Mouse (Mus musculus) small intestine, adult 2 months (tissue): ENCODE data around the gene St5. TPM values are rescaled to one million over a fixed set of nuclear protein-coding genes. Genes with fewer than 3 reads are reported as not detected.

Experiments used
- H3K27ac ChIP-seq: fragments of 200-500 bp; 2 replicates; pipeline ENCODE4 v1.5.1; 2012; ENCODE audit warnings: low read depth, low read length, control low read depth, inconsistent platforms; ENCODE audit not compliant: insufficient read depth
- H3K27me3 ChIP-seq: fragments of 200-500 bp; 2 replicates; pipeline ENCODE4 v1.6.1; 2012; ENCODE audit warnings: mild to moderate bottlenecking, moderate library complexity, low read length, inconsistent platforms; ENCODE audit not compliant: control insufficient read depth, insufficient read depth
- H3K36me3 ChIP-seq: fragments of 200-500 bp; 2 replicates; pipeline ENCODE4 v1.6.1; 2012; ENCODE audit warnings: mild to moderate bottlenecking, low read length, control low read depth, inconsistent platforms; ENCODE audit not compliant: control insufficient read depth, insufficient read depth
- H3K4me1 ChIP-seq: fragments of 200-500 bp; 2 replicates; pipeline ENCODE4 v1.6.1; 2012; ENCODE audit warnings: low read length, inconsistent platforms, mixed read lengths; ENCODE audit not compliant: control insufficient read depth, insufficient read depth, insufficient read length
- H3K4me3 ChIP-seq: fragments of 200-500 bp; 2 replicates; pipeline ENCODE4 v1.5.1; 2012; ENCODE audit warnings: low read depth, mild to moderate bottlenecking, control low read depth, inconsistent platforms, low read length, moderate library complexity
- CTCF ChIP-seq: fragments of 200-500 bp; IDR thresholded peaks from 2 replicates; pipeline ENCODE4 v1.5.1; 2012; ENCODE audit warnings: low read depth, mild to moderate bottlenecking, control low read depth, inconsistent platforms, low read length, moderate library complexity, mixed read lengths; ENCODE audit not compliant: insufficient replicate concordance, insufficient read length; ENCODE audit errors: extremely low read depth
- POLR2A ChIP-seq: fragments of 200-500 bp; IDR thresholded peaks from 2 replicates; pipeline ENCODE4 v1.6.1; 2012; ENCODE audit warnings: low read depth, mild to moderate bottlenecking, control low read depth, inconsistent platforms, low read length, moderate library complexity
- WGBS: fragments of 180-500 bp; shearing (Covaris S2); methylation state at CpG from one replicate; pipeline ENCODE4 v1.1.7; 2018; 5-methylcytosine and 5-hydroxymethylcytosine counted together
- polyA plus RNA-seq: library from polyadenylated mRNA; depleted of rRNA; stranded (reverse); fragments of >200 nt; gene quantifications from 2 replicates; pipeline ENCODE4 v1.2.3, GENCODE M21; 2012

St5 gene
- polyA plus RNA-seq, 1 experiment, result 37.7 TPM

DNA sequence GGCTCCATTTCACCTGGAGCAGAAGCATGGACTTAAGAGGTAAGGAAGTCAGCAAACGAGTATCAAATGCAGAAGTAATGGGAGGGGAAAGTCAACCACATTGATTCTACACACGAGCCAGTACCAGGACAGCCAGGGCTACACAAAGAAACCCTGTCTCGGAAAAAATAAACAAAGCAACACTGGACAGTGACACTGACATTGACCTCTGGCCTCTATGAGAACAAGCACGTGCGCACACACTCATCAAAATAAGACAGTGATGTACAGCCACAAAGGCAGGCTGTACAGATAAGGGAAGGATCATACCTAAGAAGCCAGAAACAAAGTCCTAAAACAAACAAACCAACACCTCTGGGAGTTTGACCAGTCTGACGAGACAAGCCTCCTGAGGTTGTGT is 45.5 kb downstream of the St5 start:
- no peak overlapping the region for H3K27ac ChIP-seq
- TF ChIP-seq POLR2A (no peak), CTCF (no peak)
- no peaks in the 10 kb centered on the region for H3K27me3 ChIP-seq
- WGBS, result 44% methylated on average over 6 of the region's 6 CpGs
- no peaks in the 10 kb centered on the region for H3K36me3 ChIP-seq
- no peaks in the 10 kb centered on the region for H3K4me1 ChIP-seq
- H3K4me3 ChIP-seq, result no peak overlapping the region

GRCm38 (mm10) chr7:109654871-109655270 is 48.5 kb downstream of the St5 start:
- no peak for TF ChIP-seq CTCF
- TF ChIP-seq POLR2A, result no peak
- no peak overlapping the region for H3K27ac ChIP-seq
- WGBS, result 72% methylated on average over 5 of the region's 5 CpGs
- H3K27me3 ChIP-seq, result no peaks in the 10 kb centered on the region
- no peaks in the 10 kb centered on the region for H3K36me3 ChIP-seq
- H3K4me1 ChIP-seq, result no peaks in the 10 kb centered on the region
- H3K4me3 ChIP-seq, result no peak overlapping the region

DNA sequence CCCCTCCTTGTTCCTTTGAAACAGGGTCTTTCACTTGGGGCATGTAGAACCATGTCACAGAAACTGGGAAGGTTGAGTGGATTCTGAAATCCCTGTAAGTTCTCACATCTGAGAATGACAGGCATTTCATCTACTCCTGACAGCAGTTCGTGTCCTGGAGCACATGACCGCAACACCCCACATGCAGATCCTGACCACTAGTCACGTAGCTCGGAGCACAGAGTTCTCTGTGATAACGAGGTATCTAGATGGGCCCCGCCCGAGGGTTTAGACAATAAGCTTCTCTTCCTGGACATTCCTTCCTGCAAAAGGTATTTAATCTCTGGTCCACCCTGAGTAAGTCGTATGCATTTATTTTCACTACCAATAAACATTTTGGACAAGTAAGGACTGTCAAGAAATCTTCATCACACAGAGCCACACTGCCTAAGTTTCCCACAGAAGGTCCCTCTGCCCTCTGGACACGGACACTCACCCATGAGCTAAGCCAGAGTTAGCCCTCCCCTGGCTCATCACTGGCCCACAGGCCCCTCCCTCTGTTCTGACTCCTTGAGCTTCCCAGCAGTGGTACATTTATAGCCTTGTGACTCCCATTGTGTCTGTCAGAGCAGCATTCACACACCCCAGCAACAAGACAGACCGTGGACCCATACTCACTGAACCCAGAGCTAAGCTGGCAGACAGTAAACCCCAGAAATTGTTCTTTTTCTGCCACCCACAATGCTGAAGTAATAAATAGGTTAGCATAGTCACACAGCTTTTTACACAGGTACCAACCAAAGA is 54.4 kb downstream of the St5 start:
- H3K27ac ChIP-seq, result no peak overlapping the region
- TF ChIP-seq POLR2A (no peak), CTCF (no peak)
- peaks cover 9% of the 10 kb centered on the region; the same call in 1 of the 2 replicates for H3K4me1 ChIP-seq
- H3K27me3 ChIP-seq, result no peaks in the 10 kb centered on the region
- H3K4me3 ChIP-seq, result no peak overlapping the region
- H3K36me3 ChIP-seq, result no peaks in the 10 kb centered on the region
- WGBS, result 40% methylated on average over 10 of the region's 10 CpGs

DNA sequence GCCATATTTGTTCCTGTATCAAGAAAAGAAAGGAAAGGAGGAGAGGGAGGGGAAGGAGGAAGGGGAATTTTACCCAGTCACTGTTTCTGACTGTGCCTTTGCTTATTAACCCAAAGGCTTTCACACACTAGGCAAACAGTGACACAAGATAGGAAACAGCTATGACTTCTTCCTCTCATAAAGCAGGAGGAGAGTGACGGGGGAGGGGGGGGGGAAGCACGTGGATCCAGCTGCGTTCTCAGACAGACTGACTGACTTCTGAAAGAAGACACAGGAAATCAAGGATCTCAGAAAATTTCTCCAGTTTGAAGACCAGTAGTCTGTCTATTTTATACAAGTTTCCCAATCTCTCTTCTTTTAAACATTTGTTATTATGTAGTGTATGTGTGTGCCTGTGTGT is 56.8 kb downstream of the St5 start:
- no peaks in the 10 kb centered on the region for H3K27me3 ChIP-seq
- no peak overlapping the region for H3K27ac ChIP-seq
- no peaks in the 10 kb centered on the region for H3K36me3 ChIP-seq
- no peak overlapping the region for H3K4me3 ChIP-seq
- H3K4me1 ChIP-seq, result peaks cover 9% of the 10 kb centered on the region; the same call in 1 of the 2 replicates
- WGBS, result 43% methylated on average over 3 of the region's 3 CpGs
- TF ChIP-seq POLR2A (no peak), CTCF (no peak)

DNA sequence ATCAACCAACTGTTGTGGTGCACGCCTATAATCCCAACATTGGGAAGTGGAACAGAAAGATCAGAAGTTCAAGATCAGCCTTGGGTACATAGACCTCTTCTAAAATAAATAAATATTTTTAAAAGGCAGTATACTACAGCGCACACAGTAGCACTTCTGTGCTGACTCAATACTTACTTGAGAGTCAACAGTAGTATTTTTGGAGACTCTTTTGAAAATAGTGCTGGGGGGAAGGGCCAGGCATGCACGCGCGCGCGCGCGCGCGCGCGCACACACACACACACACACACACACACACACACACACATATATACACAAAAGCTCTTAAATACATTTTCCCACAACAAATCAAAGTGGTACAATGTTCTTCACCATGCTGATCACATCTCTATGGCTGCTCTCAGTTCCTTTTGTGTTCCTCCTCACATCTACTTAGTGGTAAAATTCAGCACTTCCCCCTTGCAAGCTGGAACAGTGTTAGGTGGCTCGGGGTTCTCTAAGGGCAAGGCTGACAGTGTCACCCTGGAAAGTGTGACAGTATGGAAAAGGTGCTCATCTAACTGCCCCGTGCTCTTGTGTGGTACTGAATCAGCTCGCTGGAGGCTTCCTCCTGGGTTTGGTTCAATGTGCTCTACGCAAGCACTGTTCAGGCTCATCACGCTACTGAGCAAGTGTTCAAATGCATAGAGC is 60.0 kb downstream of the St5 start:
- 93% methylated on average over 18 of the region's 18 CpGs for WGBS
- TF ChIP-seq CTCF (no peak), POLR2A (no peak)
- H3K36me3 ChIP-seq, result no peaks in the 10 kb centered on the region

DNA sequence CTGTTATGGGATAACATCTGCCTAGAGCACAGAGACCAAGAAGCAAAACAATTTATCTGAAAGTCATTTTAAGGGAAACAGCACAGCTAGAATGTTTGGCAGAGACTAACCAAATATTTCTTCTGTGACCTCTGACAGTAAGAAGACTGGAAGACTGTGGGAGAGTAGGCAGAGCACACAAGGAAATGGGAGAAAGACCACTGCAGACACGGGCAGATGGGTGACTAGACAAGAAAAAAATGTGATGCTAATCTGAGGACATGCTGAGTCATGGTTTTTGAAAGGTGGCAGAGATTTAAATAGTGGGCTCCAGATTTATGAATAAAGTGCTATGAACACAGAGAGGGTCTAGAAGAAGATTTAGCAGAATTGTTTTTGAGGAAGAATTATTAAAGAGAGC is 61.4 kb downstream of the St5 start:
- H3K36me3 ChIP-seq, result no peaks in the 10 kb centered on the region
- WGBS, result 33% methylated on average over 1 of the region's 1 CpGs
- H3K27ac ChIP-seq, result no peak overlapping the region
- no peaks in the 10 kb centered on the region for H3K4me1 ChIP-seq
- no peak overlapping the region for H3K4me3 ChIP-seq
- no peaks in the 10 kb centered on the region for H3K27me3 ChIP-seq
- no peak for TF ChIP-seq CTCF
- TF ChIP-seq POLR2A, result no peak

More for the DNA sequence above, 60.0 kb downstream of the St5 start:
- H3K4me1 ChIP-seq, result peaks cover 2% of the 10 kb centered on the region; the same call in 1 of the 2 replicates
- H3K4me3 ChIP-seq, result no peak overlapping the region
- H3K27ac ChIP-seq, result no peak overlapping the region
- no peaks in the 10 kb centered on the region for H3K27me3 ChIP-seq

- no peak overlapping the region for H3K27ac ChIP-seq
Measured at GRCm38 (mm10) chr7:109641102-109641501, 62.3 kb downstream of the St5 start.

More at GRCm38 (mm10) chr7:109641102-109641501, 62.3 kb downstream of the St5 start:
- 84% methylated on average over 8 of the region's 8 CpGs for WGBS
- H3K4me1 ChIP-seq, result no peaks in the 10 kb centered on the region
- H3K4me3 ChIP-seq, result no peak overlapping the region
- H3K27me3 ChIP-seq, result no peaks in the 10 kb centered on the region
- TF ChIP-seq CTCF (no peak), POLR2A (no peak)
- H3K36me3 ChIP-seq, result no peaks in the 10 kb centered on the region
